Mouse (Mus musculus) erythroblast, embryonic 14.5 days (primary cell): ENCODE results near the gene Hist1h3g. TPM values are rescaled to one million over a fixed set of nuclear protein-coding genes. Genes with fewer than 3 reads are reported as not detected.
"Not testable (repeated sequence)": the region's sequence is repeated elsewhere in the genome, so short reads cannot be mapped to it uniquely, and the experiment has no call there.

ENCODE experiments used
- H3K27me3 ChIP-seq: 2 replicates; pipeline ENCODE4 v1.6.1; 2012; ENCODE audit warnings: inconsistent platforms; ENCODE audit not compliant: control insufficient read depth
- H3K36me3 ChIP-seq: 2 replicates; pipeline ENCODE4 v1.6.1; 2012; ENCODE audit warnings: mild to moderate bottlenecking, inconsistent platforms; ENCODE audit not compliant: control insufficient read depth
- H3K4me1 ChIP-seq: 2 replicates; pipeline ENCODE4 v1.6.1; 2012; ENCODE audit warnings: inconsistent platforms; ENCODE audit not compliant: control insufficient read depth
- H3K4me3 ChIP-seq: replicated peaks from 2 replicates; pipeline ENCODE3; 2012; ENCODE audit warnings: moderate library complexity, mild to moderate bottlenecking, inconsistent platforms
- H3K9me3 ChIP-seq: 2 replicates; pipeline ENCODE4 v1.6.1; 2012; ENCODE audit warnings: low read length, inconsistent platforms, mixed read lengths; ENCODE audit not compliant: control insufficient read depth
- GATA1 ChIP-seq: IDR thresholded peaks from 2 replicates; pipeline ENCODE4 v1.6.1; 2012; ENCODE audit warnings: low read length, inconsistent platforms, mixed read lengths
- TAL1 ChIP-seq: IDR thresholded peaks from 3 replicates; pipeline ENCODE4 v1.6.1; 2012; ENCODE audit warnings: low read length, inconsistent platforms, mixed read lengths
- polyA plus RNA-seq: library from polyadenylated mRNA; stranded (reverse); fragments of >175 nt; gene quantifications from 2 replicates; pipeline ENCODE4 v1.2.3, GENCODE M21; 2012

Hist1h3g gene
- polyA plus RNA-seq, 1 experiment: 11.7 TPM

DNA sequence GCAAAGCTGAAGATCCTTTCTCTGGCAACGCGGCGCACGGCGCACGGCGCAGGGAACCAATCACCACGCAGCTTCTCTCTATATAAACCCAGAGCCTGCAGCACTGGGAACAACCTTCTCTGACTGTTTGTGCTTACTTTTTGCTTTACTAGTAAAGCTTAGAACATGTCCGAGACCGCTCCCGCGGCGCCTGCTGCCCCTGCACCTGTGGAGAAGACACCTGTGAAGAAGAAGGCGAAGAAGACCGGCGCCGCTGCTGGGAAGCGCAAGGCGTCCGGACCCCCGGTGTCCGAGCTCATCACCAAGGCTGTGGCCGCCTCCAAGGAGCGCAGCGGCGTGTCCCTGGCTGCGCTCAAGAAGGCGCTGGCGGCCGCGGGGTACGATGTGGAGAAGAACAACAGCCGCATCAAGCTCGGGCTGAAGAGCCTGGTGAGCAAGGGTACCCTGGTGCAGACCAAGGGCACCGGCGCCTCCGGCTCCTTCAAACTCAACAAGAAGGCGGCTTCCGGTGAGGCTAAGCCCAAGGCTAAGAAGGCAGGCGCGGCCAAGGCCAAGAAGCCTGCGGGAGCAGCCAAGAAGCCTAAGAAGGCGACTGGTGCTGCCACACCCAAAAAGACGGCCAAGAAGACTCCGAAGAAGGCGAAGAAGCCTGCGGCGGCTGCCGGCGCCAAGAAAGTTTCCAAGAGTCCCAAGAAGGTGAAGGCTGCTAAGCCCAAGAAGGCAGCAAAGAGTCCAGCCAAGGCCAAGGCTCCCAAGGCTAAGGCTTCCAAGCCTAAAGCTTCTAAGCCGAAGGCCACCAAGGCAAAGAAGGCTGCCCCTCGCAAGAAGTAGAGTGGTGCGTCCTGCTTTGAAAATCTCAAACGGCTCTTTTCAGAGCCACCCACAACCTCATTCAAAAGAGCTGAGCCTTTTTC lies 20.0 kb downstream of the Hist1h3g start:
- H3K4me3 ChIP-seq: peak overlapping the region; percentile 80
- no peaks in the 10 kb centered on the region; the same call in 1 of the 2 replicates for H3K36me3 ChIP-seq
- peaks cover 68% of the 10 kb centered on the region for H3K4me1 ChIP-seq
- no peaks in the 10 kb centered on the region for H3K9me3 ChIP-seq
- no peaks in the 10 kb centered on the region for H3K27me3 ChIP-seq
- no peak for TF ChIP-seq TAL1
- no peak for TF ChIP-seq GATA1

DNA sequence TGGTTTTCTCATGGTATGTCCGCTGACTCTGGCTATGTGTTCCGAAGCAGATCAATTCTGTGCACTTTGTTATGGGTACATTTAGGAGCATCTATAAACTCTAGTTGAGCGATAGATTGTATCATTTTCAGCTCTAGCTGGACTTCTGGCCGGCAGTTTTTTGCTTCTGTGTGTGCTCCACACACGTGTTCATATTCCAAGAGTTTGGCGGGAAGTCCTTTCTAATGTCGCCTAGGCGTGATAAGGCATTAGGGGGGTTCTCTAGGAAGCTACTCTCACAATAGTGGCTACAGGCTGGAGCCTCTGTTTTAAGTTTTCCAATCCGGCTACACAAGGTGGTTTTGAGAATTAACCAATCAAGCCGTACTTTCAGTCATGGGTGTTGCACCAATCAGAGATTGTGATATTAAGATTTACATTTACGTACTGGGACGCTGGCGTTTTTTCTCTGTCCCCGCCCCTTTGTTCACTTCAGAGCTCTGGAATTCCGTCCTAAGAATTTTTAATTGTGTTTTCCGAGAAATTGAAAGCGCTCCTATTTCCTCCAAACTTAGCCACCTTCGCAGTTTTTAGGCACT lies 20.7 kb downstream of the Hist1h3g start:
- no peaks in the 10 kb centered on the region for H3K9me3 ChIP-seq
- peaks cover 65% of the 10 kb centered on the region for H3K4me1 ChIP-seq
- H3K4me3 ChIP-seq: peak overlapping the region; percentile 80
- no peaks in the 10 kb centered on the region for H3K27me3 ChIP-seq
- no peaks in the 10 kb centered on the region; the same call in 1 of the 2 replicates for H3K36me3 ChIP-seq
- TF ChIP-seq GATA1 (no peak), TAL1 (no peak)

- no peaks in the 10 kb centered on the region for H3K27me3 ChIP-seq
Observed at GRCm38 (mm10) chr13:23556906-23557305, 21.7 kb downstream of the Hist1h3g start.

GRCm38 (mm10) chr13:23560699-23561098 lies 25.5 kb downstream of the Hist1h3g start:
- peak overlapping the region; percentile 56 for H3K4me3 ChIP-seq
- not testable (repeated sequence) for H3K9me3 ChIP-seq, H3K27me3 ChIP-seq, H3K36me3 ChIP-seq
- peaks cover 51% of the 10 kb centered on the region for H3K4me1 ChIP-seq

More at GRCm38 (mm10) chr13:23556906-23557305, 21.7 kb downstream of the Hist1h3g start:
- Histone ChIP-seq H3K9me3 (no peaks in the 10 kb centered on the region), H3K4me3 (peak overlapping the region; percentile 80), H3K36me3 (no peaks in the 10 kb centered on the region; the same call in 1 of the 2 replicates), H3K4me1 (peaks cover 56% of the 10 kb centered on the region)
- no peak for TF ChIP-seq GATA1
- no peak for TF ChIP-seq TAL1

- H3K36me3 ChIP-seq, H3K27me3 ChIP-seq, H3K9me3 ChIP-seq: not testable (repeated sequence)
- peak overlapping the region; percentile 53 for H3K4me3 ChIP-seq
- H3K4me1 ChIP-seq: peaks cover 54% of the 10 kb centered on the region
Observed at GRCm38 (mm10) chr13:23561531-23561882, 26.3 kb downstream of the Hist1h3g start.

DNA sequence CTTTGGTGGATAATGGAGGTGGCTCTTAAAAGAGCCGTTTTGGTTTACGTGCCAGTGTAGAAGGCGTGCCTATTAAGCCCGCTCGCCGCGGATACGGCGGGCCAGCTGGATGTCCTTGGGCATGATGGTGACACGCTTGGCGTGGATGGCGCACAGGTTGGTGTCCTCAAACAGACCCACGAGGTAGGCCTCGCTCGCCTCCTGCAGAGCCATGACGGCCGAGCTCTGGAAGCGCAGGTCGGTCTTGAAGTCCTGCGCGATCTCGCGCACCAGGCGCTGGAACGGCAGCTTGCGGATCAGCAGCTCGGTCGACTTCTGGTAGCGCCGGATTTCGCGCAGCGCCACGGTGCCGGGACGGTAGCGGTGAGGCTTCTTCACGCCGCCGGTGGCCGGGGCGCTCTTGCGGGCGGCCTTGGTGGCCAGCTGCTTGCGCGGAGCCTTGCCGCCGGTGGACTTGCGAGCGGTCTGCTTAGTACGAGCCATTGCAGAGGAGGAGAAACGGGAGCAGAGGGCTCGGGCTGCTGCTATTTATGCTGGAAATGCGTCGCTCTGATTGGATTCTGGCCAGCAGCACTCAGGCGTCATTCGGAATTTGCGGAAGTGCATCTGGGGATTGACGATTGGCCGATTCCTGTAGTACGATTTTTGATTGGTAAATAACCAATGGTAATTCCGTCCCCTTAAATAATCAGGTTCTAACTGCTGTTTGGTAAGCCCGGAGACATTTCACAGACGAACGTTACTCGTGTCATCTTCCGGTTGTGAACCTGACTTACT lies 26.8 kb downstream of the Hist1h3g start, which contains the start of gene Hist1h3e:
Gene Hist1h3e (minus strand): TSS at position 487 of the 777 bp plus-strand sequence.
- H3K36me3 ChIP-seq, H3K27me3 ChIP-seq, H3K9me3 ChIP-seq: not testable (repeated sequence)
- peaks cover 54% of the 10 kb centered on the region for H3K4me1 ChIP-seq
- peak within 1 kb of the TSS; percentile 60 for H3K4me3 ChIP-seq

GRCm38 (mm10) chr13:23562699-23563462 lies 27.7 kb downstream of the Hist1h3g start:
- no peaks in the 10 kb centered on the region for H3K27me3 ChIP-seq
- no peaks in the 10 kb centered on the region for H3K9me3 ChIP-seq
- H3K4me3 ChIP-seq: peak overlapping the region; percentile 60
- H3K4me1 ChIP-seq: peaks cover 57% of the 10 kb centered on the region
- TF ChIP-seq GATA1 (no peak), TAL1 (no peak)
- no peaks in the 10 kb centered on the region for H3K36me3 ChIP-seq

DNA sequence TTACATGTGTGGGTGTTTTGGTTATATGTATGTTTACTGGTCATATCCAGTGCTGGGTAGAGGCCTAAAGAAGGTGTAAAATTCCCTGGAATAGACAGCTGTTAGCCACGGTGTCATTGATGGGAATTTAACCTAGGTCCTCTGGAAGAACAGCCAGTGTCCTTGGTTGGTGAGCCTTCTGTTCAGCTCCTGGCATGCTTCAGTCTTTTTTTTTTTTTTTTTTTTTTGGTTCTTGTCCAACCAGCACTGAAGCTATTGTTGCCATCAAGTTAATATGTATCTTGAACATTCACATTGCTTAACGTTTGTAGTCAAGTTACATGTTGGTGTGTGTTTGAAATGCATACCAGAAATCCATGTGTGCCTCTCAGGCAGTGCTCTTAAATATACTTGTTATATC lies 29.3 kb downstream of the Hist1h3g start:
- no peak overlapping the region for H3K4me3 ChIP-seq
- peaks cover 55% of the 10 kb centered on the region for H3K4me1 ChIP-seq
- H3K27me3 ChIP-seq: no peaks in the 10 kb centered on the region
- TF ChIP-seq GATA1: no peak
- TF ChIP-seq TAL1: no peak
- no peaks in the 10 kb centered on the region for H3K36me3 ChIP-seq
- H3K9me3 ChIP-seq: no peaks in the 10 kb centered on the region

- H3K36me3 ChIP-seq, H3K9me3 ChIP-seq, H3K27me3 ChIP-seq: not testable (repeated sequence)
- Histone ChIP-seq H3K4me3 (peak overlapping the region; percentile 68), H3K4me1 (peaks cover 43% of the 10 kb centered on the region)
Observed at GRCm38 (mm10) chr13:23570261-23571021, 35.2 kb downstream of the Hist1h3g start.
